Mouse (Mus musculus): ENCODE measurements around the gene Rcc1l. TPM values are rescaled to one million over a fixed set of nuclear protein-coding genes. Genes with fewer than 3 reads are reported as not detected.

The Rcc1l gene
- polyA plus RNA-seq, 1 experiment from 2014 or later: 37.2 TPM

- ATAC-seq (replicated peaks; ENCODE audit: low FRiP score): peak; percentile 68
- H3K4me1 ChIP-seq: peaks cover 29% of the 10 kb centered on the region
These were observed 8.5 kb downstream of the Rcc1l start for GRCm38 (mm10) chr5:134168033-134168432.

GRCm38 (mm10) chr5:134166642-134167041, 9.9 kb downstream of the Rcc1l start:
- Histone ChIP-seq H3K4me1 (peaks cover 27% of the 10 kb centered on the region), H3K4me3 (replicated peaks) (no peak overlapping the region), H3K27me3 (no peaks in the 10 kb centered on the region), H3K27ac (no peak overlapping the region), H3K9me3 (replicated peaks) (no peaks in the 10 kb centered on the region), H3K36me3 (peaks cover 82% of the 10 kb centered on the region), H3K9ac (no peak overlapping the region), H3K4me2 (no peak overlapping the region)
- no peak for ATAC-seq (replicated peaks; ENCODE audit: low FRiP score)
- 91% methylated on average over 7 of the region's 7 CpGs for WGBS

More at GRCm38 (mm10) chr5:134168033-134168432, 8.5 kb downstream of the Rcc1l start:
- H3K9me3 ChIP-seq (replicated peaks): no peaks in the 10 kb centered on the region
- no peak overlapping the region for H3K4me2 ChIP-seq
- no peaks in the 10 kb centered on the region for H3K27me3 ChIP-seq
- H3K4me3 ChIP-seq (replicated peaks): no peak overlapping the region
- peaks cover 79% of the 10 kb centered on the region for H3K36me3 ChIP-seq
- no peak overlapping the region for H3K9ac ChIP-seq
- H3K27ac ChIP-seq: peak overlapping the region; percentile 72
- 72% methylated on average over 9 of the region's 9 CpGs for WGBS

- peak overlapping the region; percentile 67 for H3K27ac ChIP-seq
- peaks cover 84% of the 10 kb centered on the region for H3K36me3 ChIP-seq
- no peaks in the 10 kb centered on the region for H3K27me3 ChIP-seq
- peak; percentile 66 for ATAC-seq (replicated peaks; ENCODE audit: low FRiP score)
- H3K4me3 ChIP-seq (replicated peaks): no peak overlapping the region
- H3K4me2 ChIP-seq: no peak overlapping the region
- WGBS: 58% methylated on average over 5 of the region's 5 CpGs
- no peaks in the 10 kb centered on the region for H3K9me3 ChIP-seq (replicated peaks)
- H3K9ac ChIP-seq: no peak overlapping the region
- peaks cover 27% of the 10 kb centered on the region for H3K4me1 ChIP-seq
These were observed 11.9 kb downstream of the Rcc1l start for GRCm38 (mm10) chr5:134164688-134165087.

GRCm38 (mm10) chr5:134155916-134156466, 20.6 kb downstream of the Rcc1l start:
- Histone ChIP-seq H3K9ac (no peak overlapping the region), H3K4me2 (no peak overlapping the region), H3K4me1 (no peaks in the 10 kb centered on the region), H3K4me3 (replicated peaks) (no peak overlapping the region), H3K9me3 (replicated peaks) (no peaks in the 10 kb centered on the region), H3K36me3 (peaks cover 93% of the 10 kb centered on the region), H3K27me3 (no peaks in the 10 kb centered on the region), H3K27ac (no peak overlapping the region)
- WGBS: 95% methylated on average over 7 of the region's 7 CpGs
- no peak for ATAC-seq (replicated peaks; ENCODE audit: low FRiP score)

DNA sequence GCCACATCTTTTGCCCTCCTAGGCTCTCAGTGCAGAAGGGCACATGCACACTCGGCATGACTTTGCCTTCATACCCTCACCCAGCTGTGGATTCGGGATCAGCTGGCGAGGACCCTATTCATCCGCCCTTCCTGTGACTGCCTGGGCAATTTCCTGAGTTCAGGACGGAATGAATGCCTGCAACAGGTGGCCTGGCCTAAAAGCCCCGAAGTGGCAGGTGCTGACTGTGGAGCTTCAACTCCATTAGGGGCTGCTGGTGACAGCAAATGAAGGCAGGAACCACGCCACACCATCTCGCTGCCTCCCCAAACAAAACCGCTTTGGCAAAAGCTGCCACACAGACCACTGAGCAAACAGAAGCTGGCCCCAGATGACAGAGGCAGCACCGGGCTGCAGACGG, 24.7 kb downstream of the Rcc1l start:
- Histone ChIP-seq H3K36me3 (peaks cover 94% of the 10 kb centered on the region), H3K9ac (no peak overlapping the region), H3K9me3 (replicated peaks) (no peaks in the 10 kb centered on the region), H3K4me1 (peaks cover 5% of the 10 kb centered on the region), H3K27ac (no peak overlapping the region), H3K4me2 (no peak overlapping the region), H3K4me3 (replicated peaks) (no peak overlapping the region), H3K27me3 (no peaks in the 10 kb centered on the region)
- no peak for ATAC-seq (replicated peaks; ENCODE audit: low FRiP score)
- 74% methylated on average over 11 of the region's 11 CpGs for WGBS

DNA sequence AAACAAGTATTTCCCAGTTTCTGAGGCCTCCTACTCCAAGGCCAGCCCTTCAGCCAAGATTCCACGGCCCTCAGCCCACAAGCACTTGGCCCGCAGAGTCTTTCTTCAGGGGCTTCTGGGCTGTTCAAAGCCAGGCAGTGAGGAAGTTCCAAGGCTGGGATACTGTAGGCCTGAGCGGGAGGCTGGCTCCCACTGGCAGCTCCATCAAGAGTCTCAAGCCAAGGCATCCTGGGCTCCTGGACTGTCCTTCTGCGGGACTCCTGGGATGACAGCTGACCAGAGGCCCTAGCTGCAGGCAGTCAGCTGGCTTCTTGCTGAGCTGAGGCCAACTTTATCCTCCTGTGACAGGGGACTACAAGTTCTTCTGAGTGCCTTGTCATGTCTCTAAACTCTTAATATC, 28.4 kb downstream of the Rcc1l start:
- Histone ChIP-seq H3K27me3 (no peaks in the 10 kb centered on the region), H3K27ac (no peak overlapping the region), H3K4me2 (no peak overlapping the region), H3K9ac (no peak overlapping the region), H3K4me3 (replicated peaks) (no peak overlapping the region), H3K36me3 (peaks cover 80% of the 10 kb centered on the region), H3K4me1 (peaks cover 5% of the 10 kb centered on the region), H3K9me3 (replicated peaks) (no peaks in the 10 kb centered on the region; the same call in 1 of the 2 replicates)
- WGBS: 83% methylated on average over 4 of the region's 4 CpGs
- no peak for ATAC-seq (replicated peaks; ENCODE audit: low FRiP score)

GRCm38 (mm10) chr5:134147194-134147753, 29.3 kb downstream of the Rcc1l start:
- Histone ChIP-seq H3K27me3 (no peaks in the 10 kb centered on the region), H3K27ac (no peak overlapping the region), H3K4me1 (peaks cover 5% of the 10 kb centered on the region), H3K4me3 (replicated peaks) (no peak overlapping the region), H3K9me3 (replicated peaks) (no peaks in the 10 kb centered on the region; the same call in 1 of the 2 replicates), H3K36me3 (peaks cover 78% of the 10 kb centered on the region), H3K4me2 (no peak overlapping the region), H3K9ac (no peak overlapping the region)
- 83% methylated on average over 10 of the region's 10 CpGs for WGBS
- ATAC-seq (replicated peaks; ENCODE audit: low FRiP score): no peak

DNA sequence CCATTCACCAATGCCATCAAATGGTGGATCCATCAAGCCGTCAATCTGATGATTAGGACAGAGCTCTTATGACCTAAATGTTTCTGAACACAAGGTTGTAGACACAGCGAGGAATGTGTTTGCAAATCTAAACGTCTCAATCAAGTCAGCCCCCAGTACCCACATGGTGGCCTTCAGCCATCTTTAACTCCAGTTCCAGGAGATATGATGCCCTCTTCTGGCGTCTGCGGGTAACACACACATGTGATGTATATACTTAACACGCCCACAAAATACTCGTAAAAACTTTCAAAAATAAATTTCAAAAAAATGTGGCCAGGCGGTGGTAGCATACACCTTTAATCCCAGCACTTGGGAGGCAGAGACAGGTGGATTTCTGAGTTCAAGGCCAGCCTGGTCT, 31.6 kb downstream of the Rcc1l start:
- Histone ChIP-seq H3K4me3 (replicated peaks) (no peak overlapping the region), H3K4me2 (no peak overlapping the region), H3K27ac (no peak overlapping the region), H3K36me3 (peaks cover 66% of the 10 kb centered on the region), H3K9me3 (replicated peaks) (no peaks in the 10 kb centered on the region; the same call in 1 of the 2 replicates), H3K4me1 (peaks cover 5% of the 10 kb centered on the region), H3K9ac (no peak overlapping the region), H3K27me3 (no peaks in the 10 kb centered on the region)
- ATAC-seq (replicated peaks; ENCODE audit: low FRiP score): no peak
- WGBS: 93% methylated on average over 8 of the region's 8 CpGs

DNA sequence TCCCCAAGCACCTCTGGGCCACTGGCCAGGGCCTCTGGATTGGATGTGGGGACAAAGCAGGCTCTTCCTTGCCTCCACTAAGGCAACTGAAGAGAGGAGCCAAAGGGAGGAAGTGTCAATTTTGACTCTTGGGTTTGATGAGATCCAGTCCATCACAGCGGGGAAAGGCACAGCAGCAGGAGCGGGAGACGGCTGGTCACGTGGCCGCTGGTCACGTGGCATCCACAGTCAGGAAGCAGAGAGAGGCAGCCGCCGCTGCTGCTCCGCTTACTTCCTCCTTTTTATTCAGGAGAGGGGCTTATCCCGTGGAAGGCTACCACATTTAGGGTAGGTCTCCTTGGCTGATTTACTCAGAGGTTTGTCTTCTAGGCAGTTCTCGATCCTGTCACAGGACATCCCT, 34.2 kb downstream of the Rcc1l start:
- 88% methylated on average over 11 of the region's 11 CpGs for WGBS
- H3K4me2 ChIP-seq: no peak overlapping the region
- H3K4me1 ChIP-seq: no peaks in the 10 kb centered on the region
- H3K9ac ChIP-seq: no peak overlapping the region
- no peak for ATAC-seq (replicated peaks; ENCODE audit: low FRiP score)
- H3K27me3 ChIP-seq: no peaks in the 10 kb centered on the region
- no peak overlapping the region for H3K27ac ChIP-seq
- peaks cover 48% of the 10 kb centered on the region for H3K36me3 ChIP-seq
- H3K4me3 ChIP-seq (replicated peaks): no peak overlapping the region
- H3K9me3 ChIP-seq (replicated peaks): no peaks in the 10 kb centered on the region; the same call in 1 of the 2 replicates

GRCm38 (mm10) chr5:134141236-134141635, 35.3 kb downstream of the Rcc1l start:
- WGBS: 63% methylated on average over 7 of the region's 7 CpGs
- Histone ChIP-seq H3K36me3 (peaks cover 48% of the 10 kb centered on the region), H3K27me3 (no peaks in the 10 kb centered on the region), H3K9me3 (replicated peaks) (no peaks in the 10 kb centered on the region; the same call in 1 of the 2 replicates), H3K4me3 (replicated peaks) (no peak overlapping the region), H3K4me1 (no peaks in the 10 kb centered on the region), H3K9ac (no peak overlapping the region), H3K27ac (no peak overlapping the region), H3K4me2 (no peak overlapping the region)
- no peak for ATAC-seq (replicated peaks; ENCODE audit: low FRiP score)

- no peak overlapping the region for H3K9ac ChIP-seq
- H3K4me2 ChIP-seq: no peak overlapping the region
- peaks cover 46% of the 10 kb centered on the region for H3K36me3 ChIP-seq
- no peak overlapping the region for H3K27ac ChIP-seq
- 82% methylated on average over 6 of the region's 6 CpGs for WGBS
- no peak overlapping the region for H3K4me3 ChIP-seq (replicated peaks)
- no peaks in the 10 kb centered on the region for H3K9me3 ChIP-seq (replicated peaks)
- no peak for ATAC-seq (replicated peaks; ENCODE audit: low FRiP score)
- no peaks in the 10 kb centered on the region for H3K27me3 ChIP-seq
- no peaks in the 10 kb centered on the region for H3K4me1 ChIP-seq
These were observed 37.1 kb downstream of the Rcc1l start for GRCm38 (mm10) chr5:134139429-134139828.

GRCm38 (mm10) chr5:134137933-134138332, 38.6 kb downstream of the Rcc1l start:
- Histone ChIP-seq H3K4me2 (no peak overlapping the region), H3K9ac (no peak overlapping the region), H3K4me1 (no peaks in the 10 kb centered on the region), H3K4me3 (replicated peaks) (no peak overlapping the region), H3K27ac (no peak overlapping the region), H3K36me3 (peaks cover 51% of the 10 kb centered on the region), H3K9me3 (replicated peaks) (no peaks in the 10 kb centered on the region), H3K27me3 (no peaks in the 10 kb centered on the region)
- WGBS: 73% methylated on average over 5 of the region's 5 CpGs
- ATAC-seq (replicated peaks; ENCODE audit: low FRiP score): no peak

- Histone ChIP-seq H3K4me2 (no peak overlapping the region), H3K36me3 (peaks cover 41% of the 10 kb centered on the region), H3K9ac (no peak overlapping the region), H3K27ac (no peak overlapping the region), H3K9me3 (replicated peaks) (no peaks in the 10 kb centered on the region), H3K4me1 (no peaks in the 10 kb centered on the region), H3K4me3 (replicated peaks) (no peak overlapping the region), H3K27me3 (no peaks in the 10 kb centered on the region)
- no peak for ATAC-seq (replicated peaks; ENCODE audit: low FRiP score)
- 91% methylated on average over 12 of the region's 12 CpGs for WGBS
These were observed 40.6 kb downstream of the Rcc1l start for GRCm38 (mm10) chr5:134136022-134136421.

Measured in kidney, embryonic 15.5 days (tissue).